Mouse (Mus musculus) ES-E14 (cell line): ENCODE measurements around the gene Nfic. TPM values are rescaled to one million over a fixed set of nuclear protein-coding genes. Genes with fewer than 3 reads are reported as not detected.

Experiments
- DNase-seq: peaks from one replicate; pipeline ENCODE4 v3.0.0-alpha.2; 2013; ENCODE audit warnings: low read depth, low spot score
- H3K27ac ChIP-seq: 2 replicates; pipeline ENCODE4 v1.5.1; 2012; ENCODE audit warnings: low read depth, mild to moderate bottlenecking, low read length, moderate library complexity, mixed read lengths; ENCODE audit not compliant: poor library complexity, insufficient read depth, severe bottlenecking
- H3K36me3 ChIP-seq: 2 replicates; pipeline ENCODE4 v1.6.1; 2012; ENCODE audit warnings: mild to moderate bottlenecking, low read length, moderate library complexity, mixed read lengths; ENCODE audit not compliant: control insufficient read depth, poor library complexity, insufficient read depth, severe bottlenecking
- H3K4me1 ChIP-seq, 2 experiments: fragments of 150-350 bp in 1 of 2; sonication (generic) in 1 of 2; 2 replicates each; pipeline ENCODE4 v1.6.1; 2012; ENCODE audit warnings: low read length in 2 of 2, mild to moderate bottlenecking in 1 of 2, mixed read lengths in 1 of 2; ENCODE audit not compliant: control insufficient read depth in 2 of 2, insufficient read depth in 2 of 2, poor library complexity in 1 of 2
- H3K4me3 ChIP-seq, 2 experiments: fragments of 150-350 bp in 1 of 2; sonication (generic) in 1 of 2; 2 replicates each; pipeline ENCODE4 v1.5.1; 2012; ENCODE audit warnings: low read length in 2 of 2, low read depth in 1 of 2, mild to moderate bottlenecking in 1 of 2, mixed read lengths in 1 of 2; ENCODE audit not compliant: insufficient read depth in 1 of 2, poor library complexity in 1 of 2, severe bottlenecking in 1 of 2
- H3K9ac ChIP-seq: 2 replicates; pipeline ENCODE4 v1.6.1; 2012; ENCODE audit warnings: low read depth, mild to moderate bottlenecking, low read length, mixed read lengths; ENCODE audit not compliant: poor library complexity, insufficient read depth, severe bottlenecking
- H3K9me3 ChIP-seq: fragments of 150-350 bp; sonication (generic); 2 replicates; pipeline ENCODE4 v1.6.1; 2012; ENCODE audit warnings: low read depth, mild to moderate bottlenecking, low read length; ENCODE audit not compliant: control insufficient read depth, insufficient read depth
- CHD2 ChIP-seq: IDR thresholded peaks from 2 replicates; pipeline ENCODE4 v1.6.1; 2014; ENCODE audit warnings: mild to moderate bottlenecking, low read depth, low read length, inconsistent platforms
- HCFC1 ChIP-seq: IDR thresholded peaks from 2 replicates; pipeline ENCODE4 v1.6.1; 2012; ENCODE audit warnings: low read length, inconsistent platforms, borderline replicate concordance; ENCODE audit not compliant: insufficient read depth
- MAFK ChIP-seq: IDR thresholded peaks from 2 replicates; pipeline ENCODE4 v1.6.1; 2014; ENCODE audit warnings: mild to moderate bottlenecking, low read depth, low read length, inconsistent platforms; ENCODE audit not compliant: insufficient read depth
- ZC3H11A ChIP-seq: IDR thresholded peaks from 2 replicates; pipeline ENCODE4 v1.6.1; 2012; ENCODE audit warnings: low read depth, mild to moderate bottlenecking, inconsistent platforms, low read length, borderline replicate concordance
- ZNF384 ChIP-seq: IDR thresholded peaks from 2 replicates; pipeline ENCODE4 v1.6.1; 2012; ENCODE audit warnings: low read depth, low read length, inconsistent platforms
- in situ Hi-C, 2 experiments: fragments of 600-800 bp; cut with MboI; formaldehyde crosslinking; loops; one replicate each; pipeline ENCODE4 v1.15.1; 2025; ENCODE audit warnings: low sequenced_read_pairs in 2 of 2, inconsistent platforms in 1 of 2; ENCODE audit not compliant: unreplicated experiment in 2 of 2
- total RNA-seq: library from RNA; depleted of rRNA; stranded (reverse); fragments of 300-350 nt; gene quantifications from 2 replicates; pipeline ENCODE4 v1.2.3, GENCODE M21; 2012

The Nfic gene
- total RNA-seq, 1 experiment, result 4.9 TPM

DNA sequence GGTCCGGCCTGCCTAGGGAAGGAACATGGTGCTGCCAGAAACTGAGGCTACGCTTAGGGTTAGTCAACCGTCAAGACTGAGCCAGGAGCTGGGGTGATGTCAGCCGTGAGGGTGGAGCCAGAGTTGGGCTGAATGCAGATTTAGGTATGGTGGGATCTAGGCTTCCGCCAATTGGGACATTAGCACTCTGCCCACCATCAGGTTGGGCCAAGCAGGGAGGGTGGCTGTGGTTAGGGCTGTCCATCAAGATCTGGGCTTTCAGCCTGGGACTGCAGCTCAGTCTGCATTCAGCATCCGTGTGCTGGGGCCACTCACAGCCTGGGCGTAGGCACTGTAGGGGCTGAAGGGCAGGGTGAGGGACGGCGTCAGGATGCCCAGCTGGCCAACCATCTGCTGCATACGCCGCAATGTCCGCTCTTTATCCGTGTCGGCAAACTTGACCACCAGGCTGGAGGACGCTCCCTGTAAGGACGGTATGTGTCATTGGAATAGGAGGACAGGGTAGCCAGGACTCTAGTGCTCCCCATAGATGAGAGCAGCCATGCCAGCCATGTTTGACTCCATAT, 12.3 kb upstream of the Nfic start:
- no peak for DNase-seq

DNA sequence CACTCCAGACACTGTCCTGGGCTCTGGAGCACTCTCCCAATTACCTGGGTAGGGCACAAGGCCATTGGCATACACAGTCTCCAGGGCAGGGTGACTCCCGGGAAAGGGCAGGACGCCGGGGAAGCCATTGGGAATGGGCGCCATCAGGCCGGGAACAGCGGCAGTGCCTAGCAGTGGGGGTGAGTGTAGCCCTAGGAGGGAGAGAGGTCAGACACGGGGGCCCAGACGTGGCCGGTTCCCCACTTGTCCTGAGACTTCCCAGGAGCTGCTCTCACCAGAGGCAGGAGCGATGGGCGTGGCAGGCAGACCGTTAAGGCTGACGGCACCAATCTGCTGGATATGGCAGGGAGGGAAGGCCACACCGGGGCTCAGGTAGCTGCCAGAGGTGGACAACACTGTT, 11.4 kb upstream of the Nfic start:
- no peak overlapping the region for H3K9ac ChIP-seq
- no peak for TF ChIP-seq ZNF384
- no peak for TF ChIP-seq ZC3H11A
- TF ChIP-seq HCFC1, result no peak
- no peak for TF ChIP-seq CHD2
- TF ChIP-seq MAFK, result no peak
- no peak for DNase-seq
- H3K9me3 ChIP-seq, result no peaks in the 10 kb centered on the region
- no peaks in the 10 kb centered on the region; the same call in 1 of the 2 replicates for H3K36me3 ChIP-seq
- H3K4me1 ChIP-seq, result peaks cover 12 to 36% of the 10 kb centered on the region in 2 experiments
- H3K4me3 ChIP-seq, result no peak overlapping the region
- in situ Hi-C loops, result no loop called here
- no peak overlapping the region for H3K27ac ChIP-seq

More for the DNA sequence above, 12.3 kb upstream of the Nfic start:
- no peak for TF ChIP-seq HCFC1
- TF ChIP-seq ZNF384, result no peak
- no peak for TF ChIP-seq ZC3H11A
- no peak for TF ChIP-seq CHD2
- TF ChIP-seq MAFK, result no peak
- H3K4me1 ChIP-seq, result peaks cover 10 to 29% of the 10 kb centered on the region in 2 experiments
- in situ Hi-C loops, result no loop called here
- H3K9ac ChIP-seq, result no peak overlapping the region
- H3K9me3 ChIP-seq, result no peaks in the 10 kb centered on the region
- H3K36me3 ChIP-seq, result no peaks in the 10 kb centered on the region; the same call in 1 of the 2 replicates
- H3K4me3 ChIP-seq, result no peak overlapping the region
- no peak overlapping the region for H3K27ac ChIP-seq

DNA sequence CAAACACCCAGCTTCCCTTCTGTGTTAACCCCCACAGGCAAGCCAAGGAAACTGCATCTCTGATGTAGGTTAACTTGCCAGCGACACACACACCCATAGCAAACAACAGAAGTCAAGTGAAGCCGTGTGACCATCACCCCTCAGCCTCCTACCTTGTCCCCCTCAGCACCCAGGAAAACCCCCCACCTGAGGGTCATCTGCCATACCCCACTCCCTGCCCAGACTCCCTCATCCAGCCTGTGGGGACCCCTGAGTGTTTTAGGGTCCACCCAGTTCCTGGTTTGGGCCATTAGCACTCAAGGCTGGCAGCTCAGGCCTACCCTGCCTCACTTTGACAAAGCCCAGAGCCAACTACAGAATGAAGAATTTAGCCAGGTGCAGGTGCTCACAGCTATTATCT, 10.6 kb upstream of the Nfic start:
- Histone ChIP-seq H3K4me3 (no peak overlapping the region), H3K9ac (no peak overlapping the region), H3K27ac (no peak overlapping the region), H3K9me3 (no peaks in the 10 kb centered on the region), H3K36me3 (no peaks in the 10 kb centered on the region; the same call in 1 of the 2 replicates), H3K4me1 (peaks cover 12 to 39% of the 10 kb centered on the region in 2 experiments)
- no peak for TF ChIP-seq ZNF384
- in situ Hi-C loops, result no loop called here
- no peak for DNase-seq

DNA sequence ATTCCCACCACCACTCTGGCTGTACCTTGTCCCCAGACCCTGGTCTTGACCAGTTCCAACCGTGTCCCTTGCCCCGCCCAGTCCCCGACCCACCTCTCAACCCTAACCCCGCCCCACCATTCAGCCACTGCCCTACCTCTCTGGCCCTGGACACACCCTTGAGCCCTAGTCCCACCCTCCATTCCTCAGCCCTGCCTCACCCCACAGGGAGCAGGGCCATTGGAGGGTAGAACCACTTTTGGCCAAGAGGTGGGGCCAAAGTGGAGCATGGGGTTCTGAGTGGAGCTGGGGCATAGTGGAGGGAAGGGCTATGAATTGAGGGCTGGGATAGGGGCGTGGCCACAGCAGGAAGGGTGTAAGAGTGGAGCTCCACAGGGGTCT, 9.8 kb upstream of the Nfic start:
- Histone ChIP-seq H3K9me3 (no peaks in the 10 kb centered on the region), H3K4me3 (peak overlapping the region; percentile 63 to 67; a peak in 3 of 4 replicates), H3K9ac (peak overlapping the region; percentile 37; the same call in 1 of the 2 replicates), H3K27ac (peak overlapping the region; percentile 25; the same call in 1 of the 2 replicates), H3K4me1 (peaks cover 12 to 36% of the 10 kb centered on the region in 2 experiments), H3K36me3 (no peaks in the 10 kb centered on the region; the same call in 1 of the 2 replicates)
- peak; percentile 98 for DNase-seq
- TF ChIP-seq HCFC1, result no peak
- no peak for TF ChIP-seq MAFK
- no peak for TF ChIP-seq ZC3H11A
- TF ChIP-seq ZNF384, result no peak
- TF ChIP-seq CHD2, result no peak
- in situ Hi-C loops, result no loop called here
